Mouse (Mus musculus): ENCODE measurements around the gene Sec24d. TPM values are rescaled to one million over a fixed set of nuclear protein-coding genes. Genes with fewer than 3 reads are reported as not detected.
"Not testable (repeated sequence)": the region's sequence is repeated elsewhere in the genome, so short reads cannot be mapped to it uniquely, and the experiment has no call there.

The Sec24d gene
- polyA plus RNA-seq, 1 experiment from 2014 or later: 51.4 TPM

GRCm38 (mm10) chr3:123370927-123371326, 103.7 kb downstream of the Sec24d start:
- peaks cover 20% of the 10 kb centered on the region for H3K36me3 ChIP-seq (ENCODE audit: insufficient read depth, low read length)
- ATAC-seq (replicated peaks; ENCODE audit: low FRiP score, low read depth): no peak
- no peak for TF ChIP-seq CTCF (IDR thresholded peaks at IDR 0.05; ENCODE audit: low read depth)

GRCm38 (mm10) chr3:123371766-123372535, 104.7 kb downstream of the Sec24d start:
- peak; percentile 88 for DNase-seq (ENCODE audit: low spot score)
- H3K4me1 ChIP-seq (replicated peaks; ENCODE audit: insufficient read depth, low read length): no peaks in the 10 kb centered on the region
- peak; percentile 77 for ATAC-seq (replicated peaks; ENCODE audit: low FRiP score, low read depth)
- H3K4me3 ChIP-seq (replicated peaks; ENCODE audit: low read depth, low read length): no peak overlapping the region
- 32% methylated on average over 11 of the region's 11 CpGs for WGBS
- TF ChIP-seq CTCF (IDR thresholded peaks at IDR 0.05; ENCODE audit: low read depth): peak; percentile 84
- H3K27ac ChIP-seq: no peak overlapping the region
- no peaks in the 10 kb centered on the region for H3K27me3 ChIP-seq (ENCODE audit: insufficient read depth, low read length)
- no peaks in the 10 kb centered on the region for H3K9me3 ChIP-seq (replicated peaks; ENCODE audit: low read length)
- H3K9ac ChIP-seq (ENCODE audit: low read depth, low read length): no peak overlapping the region
- H3K4me2 ChIP-seq (ENCODE audit: low read length): no peak overlapping the region
- peaks cover 18% of the 10 kb centered on the region for H3K36me3 ChIP-seq (ENCODE audit: insufficient read depth, low read length)

More at GRCm38 (mm10) chr3:123370927-123371326, 103.7 kb downstream of the Sec24d start:
- Histone ChIP-seq H3K4me1 (replicated peaks; ENCODE audit: insufficient read depth, low read length) (no peaks in the 10 kb centered on the region), H3K9me3 (replicated peaks; ENCODE audit: low read length) (no peaks in the 10 kb centered on the region), H3K9ac (ENCODE audit: low read depth, low read length) (no peak overlapping the region), H3K4me3 (replicated peaks; ENCODE audit: low read depth, low read length) (no peak overlapping the region), H3K27ac (no peak overlapping the region), H3K4me2 (ENCODE audit: low read length) (no peak overlapping the region), H3K27me3 (ENCODE audit: insufficient read depth, low read length) (no peaks in the 10 kb centered on the region)
- WGBS: 93% methylated on average over 5 of the region's 5 CpGs
- no peak for DNase-seq (ENCODE audit: low spot score)

- Histone ChIP-seq H3K27ac (no peak overlapping the region), H3K9ac (ENCODE audit: low read depth, low read length) (no peak overlapping the region), H3K4me2 (ENCODE audit: low read length) (no peak overlapping the region), H3K4me1 (replicated peaks; ENCODE audit: insufficient read depth, low read length) (no peaks in the 10 kb centered on the region), H3K4me3 (replicated peaks; ENCODE audit: low read depth, low read length) (no peak overlapping the region), H3K36me3 (ENCODE audit: insufficient read depth, low read length) (peaks cover 14% of the 10 kb centered on the region), H3K27me3 (ENCODE audit: insufficient read depth, low read length) (no peaks in the 10 kb centered on the region), H3K9me3 (replicated peaks; ENCODE audit: low read length) (no peaks in the 10 kb centered on the region)
- DNase-seq (ENCODE audit: low spot score): no peak
- no peak for ATAC-seq (replicated peaks; ENCODE audit: low FRiP score, low read depth)
- no peak for TF ChIP-seq CTCF (IDR thresholded peaks at IDR 0.05; ENCODE audit: low read depth)
- WGBS: 91% methylated on average over 3 of the region's 3 CpGs
Observed at GRCm38 (mm10) chr3:123376562-123376961, 109.3 kb downstream of the Sec24d start.

- no peak for TF ChIP-seq CTCF (IDR thresholded peaks at IDR 0.05; ENCODE audit: low read depth)
- Histone ChIP-seq H3K9ac (ENCODE audit: low read depth, low read length) (no peak overlapping the region), H3K4me1 (replicated peaks; ENCODE audit: insufficient read depth, low read length) (peaks cover 7% of the 10 kb centered on the region; the same call in 1 of the 2 replicates), H3K9me3 (replicated peaks; ENCODE audit: low read length) (no peaks in the 10 kb centered on the region), H3K36me3 (ENCODE audit: insufficient read depth, low read length) (peaks cover 10% of the 10 kb centered on the region; the same call in 1 of the 2 replicates), H3K4me3 (replicated peaks; ENCODE audit: low read depth, low read length) (no peak overlapping the region), H3K27me3 (ENCODE audit: insufficient read depth, low read length) (no peaks in the 10 kb centered on the region), H3K27ac (no peak overlapping the region), H3K4me2 (ENCODE audit: low read length) (peak overlapping the region; percentile 81; the same call in 1 of the 2 replicates)
- 89% methylated on average over 7 of the region's 7 CpGs for WGBS
- DNase-seq (ENCODE audit: low spot score): no peak
- ATAC-seq (replicated peaks; ENCODE audit: low FRiP score, low read depth): no peak
Observed at GRCm38 (mm10) chr3:123384435-123384834, 117.2 kb downstream of the Sec24d start.

GRCm38 (mm10) chr3:123385118-123385485, 117.8 kb downstream of the Sec24d start:
- peak overlapping the region; percentile 70 for H3K9ac ChIP-seq (ENCODE audit: low read depth, low read length)
- H3K27ac ChIP-seq: peak overlapping the region; percentile 88
- peak overlapping the region; percentile 70 for H3K4me3 ChIP-seq (replicated peaks; ENCODE audit: low read depth, low read length)
- WGBS: 10% methylated on average over 6 of the region's 6 CpGs
- H3K4me2 ChIP-seq (ENCODE audit: low read length): peak overlapping the region; percentile 81
- no peak for ATAC-seq (replicated peaks; ENCODE audit: low FRiP score, low read depth)
- no peak for TF ChIP-seq CTCF (IDR thresholded peaks at IDR 0.05; ENCODE audit: low read depth)
- H3K4me1 ChIP-seq (replicated peaks; ENCODE audit: insufficient read depth, low read length): peaks cover 7% of the 10 kb centered on the region; the same call in 1 of the 2 replicates
- no peak for DNase-seq (ENCODE audit: low spot score)
- no peaks in the 10 kb centered on the region for H3K27me3 ChIP-seq (ENCODE audit: insufficient read depth, low read length)
- H3K9me3 ChIP-seq (replicated peaks; ENCODE audit: low read length): no peaks in the 10 kb centered on the region
- H3K36me3 ChIP-seq (ENCODE audit: insufficient read depth, low read length): peaks cover 10% of the 10 kb centered on the region; the same call in 1 of the 2 replicates

- H3K27ac ChIP-seq: peak within 1 kb of the TSS; percentile 88
- ATAC-seq (replicated peaks; ENCODE audit: low FRiP score, low read depth) (peak; percentile 98), DNase-seq (ENCODE audit: low spot score) (peak; percentile 98)
- H3K4me1 ChIP-seq (replicated peaks; ENCODE audit: insufficient read depth, low read length): peaks cover 7% of the 10 kb centered on the region; the same call in 1 of the 2 replicates
- WGBS: under 1% methylated on average over 41 of the region's 41 CpGs
- peaks cover 10% of the 10 kb centered on the region; the same call in 1 of the 2 replicates for H3K36me3 ChIP-seq (ENCODE audit: insufficient read depth, low read length)
- peak within 1 kb of the TSS; percentile 81 for H3K4me2 ChIP-seq (ENCODE audit: low read length)
- no peak for TF ChIP-seq CTCF (IDR thresholded peaks at IDR 0.05; ENCODE audit: low read depth)
- no peaks in the 10 kb centered on the region for H3K9me3 ChIP-seq (replicated peaks; ENCODE audit: low read length)
- H3K9ac ChIP-seq (ENCODE audit: low read depth, low read length): peak within 1 kb of the TSS; percentile 70
- H3K4me3 ChIP-seq (replicated peaks; ENCODE audit: low read depth, low read length): peak within 1 kb of the TSS; percentile 70
- H3K27me3 ChIP-seq (ENCODE audit: insufficient read depth, low read length): no peaks in the 10 kb centered on the region
Observed at GRCm38 (mm10) chr3:123385486-123386156, 118.4 kb downstream of the Sec24d start, which contains the start of gene Mettl14. TSS of gene Mettl14 (minus strand) at chr3:123386108.

- Histone ChIP-seq H3K4me2 (ENCODE audit: low read length) (peak overlapping the region; percentile 81), H3K27ac (peak overlapping the region; percentile 88; the same call in 1 of the 2 replicates), H3K9ac (ENCODE audit: low read depth, low read length) (peak overlapping the region; percentile 70; the same call in 1 of the 2 replicates), H3K4me3 (replicated peaks; ENCODE audit: low read depth, low read length) (peak overlapping the region; percentile 70)
- H3K4me1 ChIP-seq (replicated peaks; ENCODE audit: insufficient read depth, low read length); H3K36me3 ChIP-seq (ENCODE audit: insufficient read depth, low read length); H3K27me3 ChIP-seq (ENCODE audit: insufficient read depth, low read length); H3K9me3 ChIP-seq (replicated peaks; ENCODE audit: low read length): not testable (repeated sequence)
- DNase-seq (ENCODE audit: low spot score): peak; percentile 17
- 16% methylated on average over 12 of the region's 12 CpGs for WGBS
- peak; percentile 55 for ATAC-seq (replicated peaks; ENCODE audit: low FRiP score, low read depth)
Observed at GRCm38 (mm10) chr3:123386157-123386780, 119.0 kb downstream of the Sec24d start.

Measured in kidney, postnatal 0 days (tissue).